Mouse (Mus musculus): ENCODE results near the gene Lamb3. TPM values are rescaled to one million over a fixed set of nuclear protein-coding genes. Genes with fewer than 3 reads are reported as not detected.
"Not testable (repeated sequence)": the region's sequence is repeated elsewhere in the genome, so short reads cannot be mapped to it uniquely, and the experiment has no call there.

The Lamb3 gene
- total RNA-seq, 2 experiments from 2014 or later, result 7.9 to 12.6 TPM

- intact Hi-C loops (cut with DNase I), result no loop called here
- DNase-seq, result peak; percentile 81 to 82
These were observed 34.7 kb downstream of the Lamb3 start for GRCm38 (mm10) chr1:193242238-193242637.

GRCm38 (mm10) chr1:193242863-193243262 is 35.4 kb downstream of the Lamb3 start:
- intact Hi-C loops (cut with DNase I), result no loop called here
- no peak for DNase-seq

GRCm38 (mm10) chr1:193243571-193244193 is 36.2 kb downstream of the Lamb3 start:
- intact Hi-C loops (cut with DNase I), result no loop called here
- DNase-seq, result no peak

- intact Hi-C loops (cut with DNase I), result no loop called here
- no peak for DNase-seq
These were observed 36.7 kb downstream of the Lamb3 start for GRCm38 (mm10) chr1:193244235-193244634.

- intact Hi-C loops (cut with DNase I), result loop anchor here (5.0 kb wide), 1 partner anchor 43 kb away; the partner anchor contains the start of gene Lamb3
- DNase-seq, result no peak
These were observed 42.5 kb downstream of the Lamb3 start for GRCm38 (mm10) chr1:193250026-193250425.

- intact Hi-C loops (cut with DNase I), result loop anchor here (5.0 kb wide), 1 partner anchor 44 kb away; the partner anchor contains the start of gene Lamb3
- DNase-seq, result no peak
These were observed 43.9 kb downstream of the Lamb3 start for GRCm38 (mm10) chr1:193251386-193251785.

- no peak for DNase-seq
- intact Hi-C loops (cut with DNase I), result loop anchor here (5.0 kb wide), 1 partner anchor 45 kb away; the partner anchor contains the start of gene Lamb3
These were observed 45.1 kb downstream of the Lamb3 start for GRCm38 (mm10) chr1:193252616-193253015.

- not testable (repeated sequence) for DNase-seq
- intact Hi-C loops (cut with DNase I), result loop anchor here (2.0 to 5.0 kb wide), 2 partner anchors 47 to 123 kb away; partner anchors contain the start of gene Lamb3
These were observed 46.4 kb downstream of the Lamb3 start for GRCm38 (mm10) chr1:193253895-193254294.

GRCm38 (mm10) chr1:193255032-193255431 is 47.5 kb downstream of the Lamb3 start:
- intact Hi-C loops (cut with DNase I), result loop anchor here (1.0 to 2.0 kb wide), 2 partner anchors 69 to 122 kb away; no protein-coding TSS in a partner anchor

GRCm38 (mm10) chr1:193255488-193256288 is 48.2 kb downstream of the Lamb3 start:
- intact Hi-C loops (cut with DNase I), result loop anchor here (1.0 to 2.0 kb wide), 2 partner anchors 69 to 121 kb away; no protein-coding TSS in a partner anchor
- DNase-seq, result peak; percentile 76 to 86

More at GRCm38 (mm10) chr1:193255032-193255431, 47.5 kb downstream of the Lamb3 start:
- no peak for DNase-seq

- intact Hi-C loops (cut with DNase I), result no loop called here
- DNase-seq, result no peak
These were observed 48.7 kb downstream of the Lamb3 start for GRCm38 (mm10) chr1:193256289-193256577.

- intact Hi-C loops (cut with DNase I), result no loop called here
- DNase-seq, result no peak
These were observed 49.2 kb downstream of the Lamb3 start for GRCm38 (mm10) chr1:193256621-193257098.

- intact Hi-C loops (cut with DNase I), result no loop called here
These were observed 52.1 kb downstream of the Lamb3 start for GRCm38 (mm10) chr1:193259559-193259958.

GRCm38 (mm10) chr1:193261897-193262548 is 54.5 kb downstream of the Lamb3 start:
- peak in 1 of 2 experiments; percentile 42 for DNase-seq

More at GRCm38 (mm10) chr1:193259559-193259958, 52.1 kb downstream of the Lamb3 start:
- no peak for DNase-seq

GRCm38 (mm10) chr1:193263026-193263907 is 55.8 kb downstream of the Lamb3 start:
- DNase-seq, result no peak
- intact Hi-C loops (cut with DNase I), result no loop called here

More at GRCm38 (mm10) chr1:193261897-193262548, 54.5 kb downstream of the Lamb3 start:
- intact Hi-C loops (cut with DNase I), result no loop called here

GRCm38 (mm10) chr1:193263955-193264598 is 56.6 kb downstream of the Lamb3 start, which contains the start of gene Hsd11b1:
Gene Hsd11b1 (minus strand): TSS chr1:193264075.
- no peak for DNase-seq
- intact Hi-C loops (cut with DNase I), result loop anchor here (2.0 kb wide), 1 partner anchor 57 kb away; no protein-coding TSS in a partner anchor

- intact Hi-C loops (cut with DNase I), result loop anchor here (2.0 kb wide), 1 partner anchor 55 kb away; no protein-coding TSS in a partner anchor
These were observed 58.2 kb downstream of the Lamb3 start for GRCm38 (mm10) chr1:193265734-193266133.

GRCm38 (mm10) chr1:193270965-193271763 is 63.7 kb downstream of the Lamb3 start:
- DNase-seq, result no peak
- intact Hi-C loops (cut with DNase I), result no loop called here

More at GRCm38 (mm10) chr1:193265734-193266133, 58.2 kb downstream of the Lamb3 start:
- no peak for DNase-seq

Data from heart, postnatal 14 days (tissue).